Mouse (Mus musculus) layer of hippocampus, postnatal 14 days (tissue): ENCODE results near the gene Trim59. TPM values are rescaled to one million over a fixed set of nuclear protein-coding genes. Genes with fewer than 3 reads are reported as not detected.

ENCODE experiments used
- DNase-seq, 2 experiments: peaks; one replicate each; pipeline ENCODE4 v3.0.0; 2021 to 2022; ENCODE audit warnings: low spot score in 2 of 2, mixed read lengths in 1 of 2
- microRNA-seq, 2 experiments: library from miRNA; unstranded; fragments of <30 nt; microRNA quantifications; one replicate each; pipeline ENCODE4 v1.2.0; 2021
- total RNA-seq, 2 experiments: library from RNA; stranded (reverse); gene quantifications; 2 replicates each; pipeline ENCODE4 v1.2.3; 2021

Trim59 gene
- total RNA-seq, 2 experiments from 2014 or later = 6.3 to 7.1 TPM

- peak; percentile 25 to 52 for DNase-seq
These were observed 39.0 kb downstream of the Trim59 start for GRCm38 (mm10) chr3:69005338-69006245.

- DNase-seq = peak; percentile 96
These were observed 39.9 kb downstream of the Trim59 start, which contains the start of the genes Ift80 and Smc4 for GRCm38 (mm10) chr3:69004437-69005337. Gene Ift80, minus strand, starts transcription at chr3:69004570. Gene Smc4, plus strand, starts transcription at chr3:69004738.

- DNase-seq = peak in 1 of 2 experiments; percentile 3
These were observed 40.5 kb downstream of the Trim59 start for GRCm38 (mm10) chr3:69004055-69004436.

GRCm38 (mm10) chr3:69002781-69003180, 41.8 kb downstream of the Trim59 start:
- no peak for DNase-seq

- DNase-seq = no peak
These were observed 58.0 kb downstream of the Trim59 start for GRCm38 (mm10) chr3:68986550-68986949.

Small RNA genes within 50 kb of the gene (microRNA-seq; reads per million reads assigned to microRNA genes)
- 533 to 699 reads per million in 2 experiments for gene Mir15b
- gene Mir16-2 = 55.0 to 89.6 reads per million in 2 experiments

Other genes starting within 250 kb of the Trim59 start
- 1 to 10 TPM; 6.6 to 8.6 TPM for gene 1110032F04Rik, start 175.2 kb downstream of the Trim59 start, total RNA-seq
- gene Ift80, start 40.2 kb downstream of the Trim59 start, total RNA-seq = 10 to 100 TPM; 18.9 to 19.4 TPM
- gene Smc4, start 40.0 kb downstream of the Trim59 start, total RNA-seq = 1 to 10 TPM; 8.4 to 9.3 TPM
- 10 to 100 TPM; 67.6 to 74.6 TPM for gene Kpna4, start 82.4 kb upstream of the Trim59 start, total RNA-seq
- not detected for gene Arl14, start 177.7 kb upstream of the Trim59 start, total RNA-seq